Mouse (Mus musculus) limb, embryonic 15.5 days (tissue): ENCODE measurements around the gene Pik3c2b. TPM values are rescaled to one million over a fixed set of nuclear protein-coding genes. Genes with fewer than 3 reads are reported as not detected.

Experiments used
- ATAC-seq: fragments of 200-750 bp; cut with Nextera tagmentation; 2 replicates; pipeline ENCODE4 v1.8.0; 2017; ENCODE audit warnings: low read depth, moderate TSS enrichment; ENCODE audit not compliant: insufficient number of reproducible peaks, low FRiP score, low TSS enrichment
- H3K27ac ChIP-seq: fragments of 300-500 bp; sonication (generic); 2 replicates; pipeline ENCODE4 v1.5.1; 2015; ENCODE audit warnings: moderate library complexity, mild to moderate bottlenecking, inconsistent platforms
- H3K27me3 ChIP-seq: fragments of 300-500 bp; sonication (generic); 2 replicates; pipeline ENCODE4 v1.6.1; 2015; ENCODE audit warnings: inconsistent platforms
- H3K36me3 ChIP-seq: fragments of 300-500 bp; sonication (generic); 2 replicates; pipeline ENCODE4 v1.6.1; 2015; ENCODE audit warnings: inconsistent platforms
- H3K4me1 ChIP-seq: fragments of 300-500 bp; sonication (generic); 2 replicates; pipeline ENCODE4 v1.6.1; 2015; ENCODE audit warnings: inconsistent platforms
- H3K4me2 ChIP-seq: fragments of 300-500 bp; sonication (generic); 2 replicates; pipeline ENCODE4 v1.6.1; 2015; ENCODE audit warnings: mild to moderate bottlenecking, inconsistent platforms
- H3K4me3 ChIP-seq: fragments of 300-500 bp; sonication (generic); 2 replicates; pipeline ENCODE4 v1.5.1; 2015; ENCODE audit warnings: mild to moderate bottlenecking, inconsistent platforms
- H3K9ac ChIP-seq: fragments of 300-500 bp; sonication (generic); 2 replicates; pipeline ENCODE4 v1.6.1; 2015; ENCODE audit warnings: inconsistent platforms
- H3K9me3 ChIP-seq: fragments of 300-500 bp; sonication (generic); 2 replicates; pipeline ENCODE4 v1.6.1; 2016; ENCODE audit warnings: inconsistent platforms
- WGBS: fragments of 180-500 bp; shearing (Covaris S2); methylation state at CpG from one replicate; pipeline ENCODE4 v1.1.7; 2015; 5-methylcytosine and 5-hydroxymethylcytosine counted together
- polyA plus RNA-seq: library from polyadenylated mRNA; unstranded; fragments of >200 nt; fragmentation: Nextera tagmentation; extraction: Ambion mirVana; gene quantifications from 2 replicates; pipeline ENCODE4 v1.2.1, GENCODE M21; 2015

Gene Pik3c2b
- polyA plus RNA-seq, 1 experiment from 2014 or later: 6.8 TPM

DNA sequence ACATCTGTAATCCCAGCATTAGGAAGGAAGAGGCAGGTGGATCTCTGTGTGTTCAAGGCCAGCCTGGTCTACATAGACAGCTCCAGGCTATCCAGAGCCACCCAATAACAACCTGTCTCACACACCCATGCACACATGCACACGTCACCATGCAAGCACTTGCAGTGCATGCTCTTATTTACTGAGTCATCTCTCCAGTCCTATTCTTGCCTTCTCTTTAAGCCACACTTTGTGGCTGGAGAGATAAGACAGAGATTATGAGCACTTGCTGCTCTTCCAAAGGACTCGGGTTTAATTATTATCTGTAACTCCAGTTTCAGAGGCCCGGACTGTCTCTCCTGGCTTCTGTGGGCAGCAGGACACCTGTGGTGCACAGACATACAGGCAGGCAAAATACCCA, 73.4 kb downstream of the Pik3c2b start:
- no peak for ATAC-seq
- Histone ChIP-seq H3K4me3 (no peak overlapping the region), H3K27ac (no peak overlapping the region), H3K9ac (no peak overlapping the region), H3K9me3 (no peaks in the 10 kb centered on the region), H3K36me3 (no peaks in the 10 kb centered on the region), H3K27me3 (no peaks in the 10 kb centered on the region), H3K4me1 (peaks cover 11% of the 10 kb centered on the region), H3K4me2 (no peak overlapping the region)
- WGBS: 80% methylated on average over 3 of the region's 3 CpGs

- H3K9me3 ChIP-seq: no peaks in the 10 kb centered on the region
- peaks cover 11% of the 10 kb centered on the region for H3K4me1 ChIP-seq
- no peak for ATAC-seq
- WGBS: 37% methylated on average over 7 of the region's 7 CpGs
- H3K36me3 ChIP-seq: no peaks in the 10 kb centered on the region
- no peak overlapping the region for H3K27ac ChIP-seq
- no peak overlapping the region for H3K4me3 ChIP-seq
- H3K27me3 ChIP-seq: no peaks in the 10 kb centered on the region
- H3K9ac ChIP-seq: no peak overlapping the region
- H3K4me2 ChIP-seq: no peak overlapping the region
These were observed 74.7 kb downstream of the Pik3c2b start for GRCm38 (mm10) chr1:133119931-133120712.

DNA sequence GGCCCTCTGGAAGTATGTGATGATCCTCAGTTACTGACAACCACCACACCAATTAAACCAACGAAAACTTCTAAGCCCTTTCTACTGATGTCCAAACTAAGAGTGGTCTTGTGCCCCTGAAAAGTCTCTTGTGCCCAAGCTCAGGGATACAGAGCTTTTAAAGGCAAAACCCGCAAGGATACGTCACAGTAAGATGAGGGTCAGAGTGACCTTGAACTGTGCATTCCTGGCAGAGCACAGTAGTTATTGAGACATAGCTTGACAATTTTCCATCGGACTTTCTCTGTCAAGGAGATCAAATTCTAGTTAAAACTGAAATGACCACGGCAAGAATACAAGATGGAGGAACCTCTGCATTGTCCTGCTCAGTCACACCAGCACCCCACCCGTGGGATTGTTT, 75.8 kb downstream of the Pik3c2b start:
- Histone ChIP-seq H3K27ac (no peak overlapping the region), H3K9me3 (no peaks in the 10 kb centered on the region), H3K4me1 (peaks cover 11% of the 10 kb centered on the region), H3K9ac (no peak overlapping the region), H3K27me3 (no peaks in the 10 kb centered on the region), H3K4me3 (no peak overlapping the region), H3K36me3 (no peaks in the 10 kb centered on the region), H3K4me2 (no peak overlapping the region)
- no peak for ATAC-seq
- 64% methylated on average over 6 of the region's 6 CpGs for WGBS

DNA sequence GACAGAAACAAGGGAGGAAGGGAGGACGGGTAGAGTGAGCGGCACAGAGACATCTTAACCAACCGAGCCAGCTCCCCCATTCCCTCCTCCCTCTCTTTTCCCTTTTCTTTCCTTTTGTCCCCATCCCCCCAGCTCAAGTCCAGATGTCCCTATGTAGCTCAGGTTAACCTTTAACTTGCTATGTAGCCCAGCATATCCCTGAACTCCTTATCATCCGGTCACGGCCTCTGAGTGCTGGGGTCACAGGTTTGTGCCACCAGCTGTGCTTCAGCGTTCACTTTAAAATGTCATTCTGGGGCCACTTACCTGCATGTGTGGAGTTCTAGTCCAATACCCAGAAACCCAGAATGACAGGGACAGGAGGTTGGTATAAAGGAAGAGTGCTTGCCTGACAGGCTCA, 78.7 kb downstream of the Pik3c2b start:
- H3K27me3 ChIP-seq: no peaks in the 10 kb centered on the region
- H3K9ac ChIP-seq: no peak overlapping the region
- H3K4me3 ChIP-seq: no peak overlapping the region
- H3K36me3 ChIP-seq: no peaks in the 10 kb centered on the region
- no peak overlapping the region for H3K4me2 ChIP-seq
- 86% methylated on average over 6 of the region's 6 CpGs for WGBS
- no peak overlapping the region for H3K27ac ChIP-seq
- peaks cover 11% of the 10 kb centered on the region for H3K4me1 ChIP-seq
- H3K9me3 ChIP-seq: no peaks in the 10 kb centered on the region
- no peak for ATAC-seq

- no peak overlapping the region for H3K4me2 ChIP-seq
- no peak overlapping the region for H3K9ac ChIP-seq
- H3K27me3 ChIP-seq: no peaks in the 10 kb centered on the region
- no peaks in the 10 kb centered on the region for H3K36me3 ChIP-seq
- no peak overlapping the region for H3K4me3 ChIP-seq
- H3K27ac ChIP-seq: no peak overlapping the region
- H3K9me3 ChIP-seq: no peaks in the 10 kb centered on the region
- WGBS: 83% methylated on average over 9 of the region's 9 CpGs
- H3K4me1 ChIP-seq: peaks cover 5% of the 10 kb centered on the region; the same call in 1 of the 2 replicates
- ATAC-seq: no peak
These were observed 80.3 kb downstream of the Pik3c2b start for GRCm38 (mm10) chr1:133125640-133126364.

DNA sequence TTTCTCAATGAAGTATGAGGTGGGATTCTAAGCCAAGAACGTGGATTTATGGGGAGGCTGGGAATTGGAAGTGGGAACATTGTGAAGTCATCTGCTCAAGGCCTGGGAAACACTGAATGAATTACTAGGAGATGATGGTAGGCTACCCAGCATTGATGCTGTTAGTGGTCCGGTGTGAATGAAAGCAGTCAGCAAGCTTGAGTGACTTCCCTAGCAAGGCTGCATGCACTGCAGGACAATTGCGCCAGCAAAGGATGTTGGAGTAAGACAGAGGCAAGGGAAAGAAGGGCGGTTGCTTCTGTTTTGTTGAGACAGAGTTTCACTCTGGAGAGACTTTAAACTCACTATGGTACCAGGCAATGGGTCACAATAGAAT, 80.9 kb downstream of the Pik3c2b start:
- WGBS: 66% methylated on average over 4 of the region's 4 CpGs

DNA sequence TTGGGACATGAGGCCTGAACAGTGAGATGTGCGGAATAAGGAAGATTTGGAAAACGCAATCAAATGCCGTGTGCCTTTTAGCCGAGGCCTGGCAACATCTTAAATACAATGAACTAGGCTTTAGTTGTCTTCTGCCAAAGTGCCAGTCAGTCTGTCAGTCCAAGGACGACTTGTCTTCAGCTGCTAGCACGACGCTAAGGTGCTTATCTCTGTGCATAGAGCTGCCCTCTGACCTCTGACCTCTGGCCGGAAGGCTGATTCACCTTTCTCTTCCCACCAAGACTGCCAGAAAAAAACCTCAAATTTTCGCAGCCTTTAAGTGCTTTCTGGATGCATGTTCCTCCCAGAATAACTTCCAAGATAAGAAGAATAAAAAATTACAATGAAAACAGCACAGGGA, 81.9 kb downstream of the Pik3c2b start:
- Histone ChIP-seq H3K9ac (no peak overlapping the region), H3K36me3 (no peaks in the 10 kb centered on the region), H3K9me3 (no peaks in the 10 kb centered on the region), H3K27me3 (no peaks in the 10 kb centered on the region), H3K4me1 (peaks cover 5% of the 10 kb centered on the region; the same call in 1 of the 2 replicates), H3K27ac (no peak overlapping the region), H3K4me3 (no peak overlapping the region), H3K4me2 (no peak overlapping the region)
- WGBS: 71% methylated on average over 9 of the region's 9 CpGs
- ATAC-seq: no peak

More for the DNA sequence above, 80.9 kb downstream of the Pik3c2b start:
- Histone ChIP-seq H3K27ac (no peak overlapping the region), H3K4me3 (no peak overlapping the region), H3K36me3 (no peaks in the 10 kb centered on the region), H3K4me2 (no peak overlapping the region), H3K4me1 (peaks cover 5% of the 10 kb centered on the region; the same call in 1 of the 2 replicates), H3K27me3 (no peaks in the 10 kb centered on the region), H3K9ac (no peak overlapping the region), H3K9me3 (no peaks in the 10 kb centered on the region)
- ATAC-seq: no peak

GRCm38 (mm10) chr1:133129471-133130221, 84.2 kb downstream of the Pik3c2b start:
- Histone ChIP-seq H3K27ac (0 out of 2 replicates have a peak overlapping the region, but pooled peaks have one; percentile 2), H3K4me2 (no peak overlapping the region), H3K4me1 (peaks cover 28% of the 10 kb centered on the region; the same call in 1 of the 2 replicates), H3K27me3 (no peaks in the 10 kb centered on the region), H3K4me3 (no peak overlapping the region), H3K9ac (no peak overlapping the region), H3K9me3 (no peaks in the 10 kb centered on the region), H3K36me3 (no peaks in the 10 kb centered on the region)
- 43% methylated on average over 16 of the region's 16 CpGs for WGBS
- ATAC-seq: no peak

DNA sequence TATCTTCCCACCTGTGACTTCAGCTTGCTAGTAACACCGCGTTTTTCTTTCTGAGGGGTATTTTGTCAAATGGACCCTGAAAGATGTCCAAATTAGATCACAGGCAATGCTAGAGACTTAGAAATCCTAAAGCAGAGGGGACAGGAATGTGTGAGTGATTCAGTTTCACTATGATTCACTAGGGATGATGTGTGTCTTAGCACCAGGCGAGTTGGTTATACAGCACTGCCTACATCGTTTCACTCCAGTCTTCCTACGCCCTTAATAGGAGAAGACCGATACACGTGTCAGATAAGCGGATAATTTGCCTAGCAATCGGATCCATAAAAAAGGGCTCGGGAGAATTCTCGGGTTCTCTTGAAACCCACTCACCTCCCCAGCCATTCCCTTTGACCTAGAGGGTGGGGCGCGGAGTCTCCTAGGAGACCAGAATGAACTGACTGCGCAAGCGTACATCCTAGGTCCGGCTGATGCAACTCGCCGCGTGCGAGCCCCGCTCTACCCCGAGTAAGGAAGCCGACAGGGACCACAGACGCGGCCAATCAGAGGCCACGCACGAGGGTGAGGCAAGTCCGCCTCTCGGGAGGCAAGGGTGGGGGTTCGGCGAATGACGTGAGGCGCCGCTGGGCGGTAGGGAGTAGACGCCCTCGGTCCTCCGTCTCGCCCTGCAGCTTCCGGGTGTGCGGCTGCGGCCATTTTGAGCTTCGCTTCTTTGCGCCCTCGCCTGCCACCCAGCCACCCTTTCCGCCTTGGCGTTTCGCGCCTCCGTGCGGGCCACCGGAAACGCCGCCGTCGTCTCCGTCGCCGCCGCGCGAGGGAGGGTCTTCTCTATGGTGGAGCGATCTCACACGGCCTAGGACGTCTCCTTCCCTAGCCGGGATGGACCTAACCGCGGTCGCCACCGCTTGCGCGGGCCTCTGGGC, 85.4 kb downstream of the Pik3c2b start, which contains the start of gene Ppp1r15b:
Gene Ppp1r15b (plus strand): TSS at position 506 of the 923 bp plus-strand sequence.
- peak within 1 kb of the TSS; percentile 91 for H3K9ac ChIP-seq
- peak within 1 kb of the TSS; percentile 90 for H3K4me2 ChIP-seq
- WGBS: under 1% methylated on average over 72 of the region's 72 CpGs
- peak; percentile 99 for ATAC-seq
- no peaks in the 10 kb centered on the region for H3K9me3 ChIP-seq
- H3K27ac ChIP-seq: peak within 1 kb of the TSS; percentile 97
- H3K4me1 ChIP-seq: peaks cover 37% of the 10 kb centered on the region
- H3K36me3 ChIP-seq: no peaks in the 10 kb centered on the region
- H3K4me3 ChIP-seq: peak within 1 kb of the TSS; percentile 94
- no peaks in the 10 kb centered on the region for H3K27me3 ChIP-seq

DNA sequence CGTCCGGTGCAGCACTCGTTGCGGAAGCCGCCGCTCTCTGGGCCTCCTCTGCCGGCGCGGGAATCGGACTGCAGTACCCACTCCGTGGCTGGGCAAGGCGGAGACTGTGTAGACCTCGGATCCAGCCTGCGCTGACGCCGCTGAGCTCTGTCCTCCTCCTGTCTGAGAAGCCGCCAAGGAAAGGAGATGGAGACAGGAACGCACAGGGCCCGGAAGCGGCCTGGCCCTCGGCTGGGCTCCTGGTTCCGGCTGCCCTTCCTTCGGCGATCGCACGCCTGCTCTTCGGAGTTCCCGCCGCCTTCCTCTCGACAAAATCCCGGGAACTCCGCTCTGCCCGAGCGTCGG, 86.1 kb downstream of the Pik3c2b start:
- WGBS: 0% methylated on average over 35 of the region's 35 CpGs
- H3K9me3 ChIP-seq: no peaks in the 10 kb centered on the region
- H3K4me1 ChIP-seq: peaks cover 39% of the 10 kb centered on the region
- peak overlapping the region; percentile 97 for H3K27ac ChIP-seq
- peak overlapping the region; percentile 94 for H3K4me3 ChIP-seq
- peak overlapping the region; percentile 91 for H3K9ac ChIP-seq
- H3K4me2 ChIP-seq: peak overlapping the region; percentile 90
- ATAC-seq: no peak; the same call in none of the 2 replicates
- H3K36me3 ChIP-seq: peaks cover 1% of the 10 kb centered on the region; the same call in 1 of the 2 replicates
- no peaks in the 10 kb centered on the region for H3K27me3 ChIP-seq

GRCm38 (mm10) chr1:133131936-133132335, 86.5 kb downstream of the Pik3c2b start:
- peak overlapping the region; percentile 91 for H3K9ac ChIP-seq
- H3K36me3 ChIP-seq: peaks cover 5% of the 10 kb centered on the region
- H3K4me3 ChIP-seq: peak overlapping the region; percentile 94
- WGBS: under 1% methylated on average over 11 of the region's 11 CpGs
- no peaks in the 10 kb centered on the region for H3K27me3 ChIP-seq
- H3K4me2 ChIP-seq: peak overlapping the region; percentile 90
- no peaks in the 10 kb centered on the region for H3K9me3 ChIP-seq
- peaks cover 39% of the 10 kb centered on the region for H3K4me1 ChIP-seq
- ATAC-seq: no peak
- H3K27ac ChIP-seq: peak overlapping the region; percentile 97
